Mouse (Mus musculus) intestine, embryonic 14.5 days (tissue): ENCODE data around the gene Hmcn2. TPM values are rescaled to one million over a fixed set of nuclear protein-coding genes. Genes with fewer than 3 reads are reported as not detected.

ENCODE experiments used
- ATAC-seq: fragments of 200-750 bp; cut with Nextera tagmentation; replicated peaks from 2 replicates; pipeline ENCODE4 v1.8.0; 2017; ENCODE audit warnings: low read depth, moderate number of reproducible peaks, moderate TSS enrichment, moderate library complexity; ENCODE audit not compliant: low FRiP score, low TSS enrichment
- DNase-seq: peaks from one replicate; pipeline ENCODE4 v3.0.0-alpha.2; 2018; ENCODE audit warnings: low spot score
- H3K27ac ChIP-seq: fragments of 300-500 bp; sonication (generic); 2 replicates; pipeline ENCODE4 v1.5.1; 2014; ENCODE audit warnings: low read depth, mild to moderate bottlenecking, control low read depth
- H3K27me3 ChIP-seq: fragments of 300-500 bp; sonication (generic); replicated peaks from 2 replicates; pipeline ENCODE4 v1.6.1; 2014; ENCODE audit warnings: low read length, control low read depth; ENCODE audit not compliant: control insufficient read depth, insufficient read depth
- H3K36me3 ChIP-seq: fragments of 300-500 bp; sonication (generic); 2 replicates; pipeline ENCODE4 v1.6.1; 2014; ENCODE audit warnings: low read length, control low read depth; ENCODE audit not compliant: control insufficient read depth, insufficient read depth
- H3K4me1 ChIP-seq: fragments of 300-500 bp; sonication (generic); replicated peaks from 2 replicates; pipeline ENCODE4 v1.6.1; 2014; ENCODE audit warnings: low read length, control low read depth, mixed read lengths; ENCODE audit not compliant: control insufficient read depth, insufficient read depth
- H3K4me2 ChIP-seq: fragments of 300-500 bp; sonication (generic); 2 replicates; pipeline ENCODE4 v1.6.1; 2014; ENCODE audit warnings: low read length
- H3K4me3 ChIP-seq: fragments of 300-500 bp; sonication (generic); 2 replicates; pipeline ENCODE4 v1.5.1; 2014; ENCODE audit warnings: low read depth, low read length, control low read depth, mixed read lengths
- H3K9ac ChIP-seq: fragments of 300-500 bp; sonication (generic); 2 replicates; pipeline ENCODE4 v1.6.1; 2014; ENCODE audit warnings: mild to moderate bottlenecking, low read length
- H3K9me3 ChIP-seq: fragments of 300-500 bp; sonication (generic); 2 replicates; pipeline ENCODE4 v1.6.1; 2016; ENCODE audit warnings: low read length, control low read depth; ENCODE audit not compliant: control insufficient read depth
- WGBS: fragments of 180-500 bp; shearing (Covaris S2); extraction: QIAGEN DNeasy Blood & Tissue Kit; methylation state at CpG from one replicate; pipeline ENCODE4 v1.1.7; 2014; 5-methylcytosine and 5-hydroxymethylcytosine counted together
- polyA plus RNA-seq: library from polyadenylated mRNA; unstranded; fragments of >200 nt; fragmentation: Nextera tagmentation; extraction: Ambion mirVana; gene quantifications from 2 replicates; pipeline ENCODE4 v1.2.1, GENCODE M21; 2014

Gene Hmcn2
- polyA plus RNA-seq, 1 experiment from 2014 or later: 10.0 TPM

DNA sequence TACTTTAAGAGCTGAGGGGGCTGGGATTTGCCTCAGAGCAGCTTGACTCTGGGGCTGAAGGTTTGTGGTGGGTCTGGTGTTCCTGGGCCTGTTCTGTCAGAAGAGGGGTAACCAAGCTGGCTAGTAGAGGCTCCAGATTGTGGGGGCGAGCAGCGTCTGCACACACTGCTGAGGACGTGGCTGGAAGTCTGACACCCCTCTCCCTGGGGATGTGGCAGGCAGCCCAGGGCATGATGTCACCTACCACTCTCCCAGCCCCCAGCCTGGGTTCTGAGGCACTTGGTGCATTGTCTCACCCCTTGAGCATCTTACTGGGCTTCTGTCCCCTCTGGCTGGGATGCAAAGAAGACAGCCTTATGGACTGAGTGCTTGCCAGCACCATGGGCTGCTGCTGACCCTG lies 34.2 kb downstream of the Hmcn2 start:
- ATAC-seq (no peak), DNase-seq (no peak)
- Histone ChIP-seq H3K9me3 (no peaks in the 10 kb centered on the region), H3K4me2 (no peak overlapping the region), H3K36me3 (no peaks in the 10 kb centered on the region), H3K4me3 (no peak overlapping the region), H3K4me1 (no peaks in the 10 kb centered on the region), H3K27me3 (no peaks in the 10 kb centered on the region), H3K9ac (no peak overlapping the region), H3K27ac (no peak overlapping the region)
- WGBS: 63% methylated on average over 3 of the region's 3 CpGs

GRCm38 (mm10) chr2:31348850-31349249 lies 34.6 kb downstream of the Hmcn2 start:
- Histone ChIP-seq H3K27me3 (no peaks in the 10 kb centered on the region), H3K4me1 (no peaks in the 10 kb centered on the region), H3K27ac (no peak overlapping the region), H3K9ac (no peak overlapping the region), H3K4me2 (no peak overlapping the region), H3K9me3 (no peaks in the 10 kb centered on the region), H3K36me3 (no peaks in the 10 kb centered on the region), H3K4me3 (no peak overlapping the region)
- WGBS: 74% methylated on average over 5 of the region's 5 CpGs
- ATAC-seq: no peak
- no peak for DNase-seq

DNA sequence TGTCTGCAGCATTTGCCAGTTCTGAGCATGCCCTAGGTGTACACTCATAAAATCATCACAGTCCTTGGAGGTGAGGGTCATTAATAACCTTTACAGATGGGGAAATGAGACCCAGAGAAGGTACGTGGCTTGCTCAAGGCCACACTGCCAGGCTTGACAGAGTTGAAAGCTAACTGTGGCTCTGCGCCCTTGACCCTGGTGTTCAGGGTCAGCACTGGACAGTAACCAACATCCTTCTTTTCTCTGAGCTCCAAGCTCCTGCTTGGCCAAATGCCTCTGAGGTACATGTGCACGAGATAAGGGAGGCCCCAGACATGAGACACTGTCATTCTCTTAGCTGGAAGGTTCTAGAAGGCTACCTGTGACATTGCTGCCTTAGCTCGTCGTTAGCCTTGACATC lies 42.6 kb downstream of the Hmcn2 start:
- Histone ChIP-seq H3K4me3 (no peak overlapping the region), H3K27ac (no peak overlapping the region), H3K4me1 (no peaks in the 10 kb centered on the region), H3K27me3 (no peaks in the 10 kb centered on the region), H3K4me2 (no peak overlapping the region), H3K36me3 (no peaks in the 10 kb centered on the region), H3K9me3 (no peaks in the 10 kb centered on the region), H3K9ac (no peak overlapping the region)
- 65% methylated on average over 5 of the region's 5 CpGs for WGBS
- no peak for ATAC-seq
- DNase-seq: no peak

- no peak overlapping the region for H3K27ac ChIP-seq
- no peak overlapping the region for H3K9ac ChIP-seq
- WGBS: 74% methylated on average over 7 of the region's 7 CpGs
- DNase-seq (no peak), ATAC-seq (no peak)
- no peak overlapping the region for H3K4me3 ChIP-seq
- no peaks in the 10 kb centered on the region for H3K36me3 ChIP-seq
- no peak overlapping the region for H3K4me2 ChIP-seq
- H3K4me1 ChIP-seq: no peaks in the 10 kb centered on the region
- H3K27me3 ChIP-seq: no peaks in the 10 kb centered on the region
- no peaks in the 10 kb centered on the region for H3K9me3 ChIP-seq
Measured at GRCm38 (mm10) chr2:31359316-31359715, 45.1 kb downstream of the Hmcn2 start.

DNA sequence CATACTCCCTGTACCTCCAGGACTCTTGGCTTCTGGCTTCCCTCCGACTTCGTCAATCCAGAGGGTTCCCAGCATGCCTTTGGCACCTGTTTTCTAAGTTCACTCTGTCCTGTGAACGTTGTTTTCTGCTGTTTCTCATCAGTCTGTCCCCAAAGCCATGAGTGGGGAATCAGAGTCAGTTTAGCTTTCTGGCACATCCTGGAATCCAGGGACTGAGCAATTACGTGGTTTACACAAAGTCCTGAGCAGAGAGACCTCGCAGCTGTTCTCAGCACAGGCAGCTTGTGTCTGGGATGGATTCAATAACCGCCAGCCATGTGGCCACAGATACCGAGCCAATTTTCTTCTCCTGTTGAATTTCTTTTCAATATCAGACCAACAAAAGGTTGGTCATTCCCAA lies 53.0 kb downstream of the Hmcn2 start:
- no peak overlapping the region for H3K9ac ChIP-seq
- no peak overlapping the region for H3K4me3 ChIP-seq
- H3K27ac ChIP-seq: no peak overlapping the region
- peaks cover 3% of the 10 kb centered on the region; the same call in 1 of the 2 replicates for H3K9me3 ChIP-seq
- no peaks in the 10 kb centered on the region; the same call in 1 of the 2 replicates for H3K4me1 ChIP-seq
- DNase-seq: no peak
- H3K4me2 ChIP-seq: no peak overlapping the region
- ATAC-seq: no peak
- no peaks in the 10 kb centered on the region for H3K27me3 ChIP-seq
- 57% methylated on average over 7 of the region's 7 CpGs for WGBS
- no peaks in the 10 kb centered on the region for H3K36me3 ChIP-seq

GRCm38 (mm10) chr2:31371396-31371795 lies 57.2 kb downstream of the Hmcn2 start:
- WGBS: 54% methylated on average over 9 of the region's 9 CpGs
- H3K27me3 ChIP-seq: no peaks in the 10 kb centered on the region
- ATAC-seq (no peak), DNase-seq (no peak)
- no peak overlapping the region for H3K9ac ChIP-seq
- H3K4me1 ChIP-seq: no peaks in the 10 kb centered on the region; the same call in 1 of the 2 replicates
- H3K4me3 ChIP-seq: no peak overlapping the region
- no peak overlapping the region for H3K27ac ChIP-seq
- H3K9me3 ChIP-seq: peaks cover 5% of the 10 kb centered on the region; the same call in 1 of the 2 replicates
- no peak overlapping the region for H3K4me2 ChIP-seq
- no peaks in the 10 kb centered on the region for H3K36me3 ChIP-seq

GRCm38 (mm10) chr2:31372186-31372585 lies 58.0 kb downstream of the Hmcn2 start:
- no peak overlapping the region for H3K4me2 ChIP-seq

DNA sequence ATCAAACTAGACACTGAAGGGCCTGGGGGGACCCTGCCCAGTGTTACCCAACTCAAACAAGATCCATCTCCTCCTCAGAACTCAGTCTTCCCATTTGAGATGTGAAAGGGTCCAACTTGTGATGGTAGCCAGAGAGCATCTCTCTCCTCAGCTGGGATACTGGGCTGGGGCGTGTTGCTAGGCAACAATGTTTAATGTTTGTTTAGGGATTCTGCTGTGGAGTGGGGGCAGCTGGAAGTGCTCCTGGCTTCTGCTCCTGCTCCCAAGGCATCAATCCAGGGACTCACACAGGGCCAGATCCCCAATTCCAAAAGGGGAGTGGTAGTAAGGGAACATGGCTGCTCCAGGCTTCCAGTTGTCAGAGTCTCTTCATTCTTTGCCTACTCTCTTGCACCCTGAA lies 60.2 kb downstream of the Hmcn2 start:
- Histone ChIP-seq H3K4me2 (no peak overlapping the region), H3K27me3 (no peaks in the 10 kb centered on the region), H3K4me3 (no peak overlapping the region), H3K27ac (no peak overlapping the region), H3K9ac (no peak overlapping the region), H3K9me3 (peaks cover 5% of the 10 kb centered on the region; the same call in 1 of the 2 replicates), H3K4me1 (no peaks in the 10 kb centered on the region; the same call in 1 of the 2 replicates), H3K36me3 (no peaks in the 10 kb centered on the region)
- DNase-seq (no peak), ATAC-seq (no peak)
- WGBS: 40% methylated on average over 1 of the region's 1 CpGs

More at GRCm38 (mm10) chr2:31372186-31372585, 58.0 kb downstream of the Hmcn2 start:
- WGBS: 97% methylated on average over 4 of the region's 4 CpGs
- DNase-seq (no peak), ATAC-seq (no peak)
- Histone ChIP-seq H3K4me1 (no peaks in the 10 kb centered on the region; the same call in 1 of the 2 replicates), H3K9ac (no peak overlapping the region), H3K27me3 (no peaks in the 10 kb centered on the region), H3K27ac (no peak overlapping the region), H3K9me3 (peaks cover 5% of the 10 kb centered on the region; the same call in 1 of the 2 replicates), H3K4me3 (no peak overlapping the region), H3K36me3 (no peaks in the 10 kb centered on the region)

- 39% methylated on average over 3 of the region's 3 CpGs for WGBS
- H3K27me3 ChIP-seq: no peaks in the 10 kb centered on the region
- H3K4me3 ChIP-seq: no peak overlapping the region
- H3K9me3 ChIP-seq: peaks cover 5% of the 10 kb centered on the region; the same call in 1 of the 2 replicates
- ATAC-seq (no peak), DNase-seq (no peak)
- H3K27ac ChIP-seq: no peak overlapping the region
- no peaks in the 10 kb centered on the region for H3K36me3 ChIP-seq
- H3K4me2 ChIP-seq: no peak overlapping the region
- no peaks in the 10 kb centered on the region; the same call in 1 of the 2 replicates for H3K4me1 ChIP-seq
- no peak overlapping the region for H3K9ac ChIP-seq
Measured at GRCm38 (mm10) chr2:31376057-31376456, 61.8 kb downstream of the Hmcn2 start.
